Mouse (Mus musculus): ENCODE results near the gene Slfn3.

DNA sequence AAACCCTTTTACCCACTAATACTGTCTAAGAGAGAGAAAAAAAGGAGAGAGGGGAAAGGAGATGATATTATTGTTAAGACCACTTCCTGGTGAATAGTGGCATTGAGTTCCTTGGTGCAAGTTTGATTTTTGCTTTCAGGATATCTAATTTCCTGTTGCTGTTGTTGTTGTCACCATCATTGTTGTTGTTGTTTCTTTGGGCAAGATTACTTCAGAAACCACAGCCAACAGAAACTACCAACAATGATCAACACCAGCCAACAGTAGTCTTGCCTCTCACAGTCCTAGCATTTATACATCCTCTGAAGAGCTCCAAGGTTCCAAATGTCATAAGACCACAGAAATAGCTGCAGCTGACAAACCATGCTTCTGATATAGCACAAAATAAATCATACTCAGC, 13.9 kb downstream of the Slfn3 start:
- TF ChIP-seq FLI1 (IDR thresholded peaks at IDR 0.05; ENCODE audit: low read length) = no peak
- TF ChIP-seq GATA1 (IDR thresholded peaks at IDR 0.05; ENCODE audit: borderline replicate concordance, low read length) = no peak

All from megakaryocyte, embryonic 14.5 days (primary cell).